19 mouse cellular contexts compared by ENCODE assay signal in genomic region chr19:6513389-6514139, GRCm38 (mm10). TPM values are rescaled to one million over a fixed set of nuclear protein-coding genes. Genes with fewer than 3 reads are reported as not detected.
DNase-seq lines count a peak whose midpoint lies in the region; ATAC-seq and TF ChIP-seq lines count a peak whose summit lies in the region.
"Had no signal": no experiment of that assay in that cellular context is flagged by ENCODE, and none has a peak within 500 bp of the region (broad histone marks: within the 10 kb centered on the region; RNA-seq: fewer than 3 reads in every experiment).

No protein-coding gene starts in this region.

- no peak overlapping the region for H3K9ac ChIP-seq in liver, adult 2 months (ENCODE audit: low read depth, low read length)
- no peak overlapping the region for H3K9ac ChIP-seq in liver, embryonic 11.5 days (ENCODE audit: low read depth, low read length)
- H3K9ac ChIP-seq in embryonic facial prominence, embryonic 14.5 days (ENCODE audit: low read depth, low read length) = no peak overlapping the region
- H3K9ac ChIP-seq in neural tube, embryonic 12.5 days = no peak overlapping the region
- H3K9ac ChIP-seq: liver, embryonic 13.5 days had no signal

- WGBS in heart, embryonic 10.5 days = 4% methylated on average over 15 of the region's 15 CpGs
- 24% methylated on average over 15 of the region's 15 CpGs for WGBS in liver, adult 2 months
- WGBS in liver, embryonic 11.5 days = 9% methylated on average over 15 of the region's 15 CpGs
- WGBS in embryonic facial prominence, embryonic 14.5 days = 7% methylated on average over 15 of the region's 15 CpGs
- 6% methylated on average over 15 of the region's 15 CpGs for WGBS in neural tube, embryonic 12.5 days

- peaks cover 73% of the 10 kb centered on the region for H3K27me3 ChIP-seq in heart, embryonic 10.5 days (ENCODE audit: insufficient read depth, poor library complexity, severe bottlenecking)
- H3K27me3 ChIP-seq in liver, adult 2 months (ENCODE audit: control insufficient read depth, insufficient read depth, low read length) = 0 out of 2 replicates have a peak, but pooled peaks cover 3% of the 10 kb centered on the region
- peaks cover 38% of the 10 kb centered on the region for H3K27me3 ChIP-seq in liver, embryonic 11.5 days (replicated peaks; ENCODE audit: control insufficient read depth, insufficient read depth, low read length)
- peaks cover 13% of the 10 kb centered on the region; the same call in 1 of the 2 replicates for H3K27me3 ChIP-seq in embryonic facial prominence, embryonic 14.5 days (replicated peaks; ENCODE audit: control insufficient read depth, insufficient read depth, low read length)
- no peaks in the 10 kb centered on the region for H3K27me3 ChIP-seq in neural tube, embryonic 12.5 days (replicated peaks)

- intact Hi-C loops in heart, postnatal 36 days (cut with DNase I) = no loop called here

- no peak for DNase-seq in heart, embryonic 10.5 days (ENCODE audit: low spot score)
- DNase-seq in heart, postnatal 36 days = no peak
- no peak for DNase-seq in liver, adult 2 months (ENCODE audit: extremely low read depth, low read depth, low spot score)
- DNase-seq in liver, embryonic 11.5 days (ENCODE audit: low spot score) = no peak
- DNase-seq in embryonic facial prominence, embryonic 14.5 days (ENCODE audit: low spot score) = no peak
- no peak for DNase-seq in right cerebral cortex, adult 18-20 months
- DNase-seq: adrenal gland, adult 2 months; cerebellum, postnatal 36 days; heart, adult 18-20 months; kidney, postnatal 25 days; liver, embryonic 13.5 days; lung, postnatal 4 days; right cerebral cortex, postnatal 14 days; thymus, postnatal 4 days had no signal

- no peak overlapping the region for H3K4me2 ChIP-seq in liver, embryonic 11.5 days
- H3K4me2 ChIP-seq in embryonic facial prominence, embryonic 14.5 days (ENCODE audit: low read depth, low read length) = no peak overlapping the region
- peak overlapping the region; percentile 20; the same call in 1 of the 2 replicates for H3K4me2 ChIP-seq in neural tube, embryonic 12.5 days (replicated peaks)
- H3K4me2 ChIP-seq: liver, embryonic 13.5 days had no signal

- no peaks in the 10 kb centered on the region for H3K9me3 ChIP-seq in heart, embryonic 10.5 days
- H3K9me3 ChIP-seq in liver, embryonic 11.5 days (ENCODE audit: control insufficient read depth, low read length) = no peaks in the 10 kb centered on the region
- no peaks in the 10 kb centered on the region for H3K9me3 ChIP-seq in embryonic facial prominence, embryonic 14.5 days (ENCODE audit: control insufficient read depth, low read length)
- H3K9me3 ChIP-seq in neural tube, embryonic 12.5 days = no peaks in the 10 kb centered on the region
- H3K9me3 ChIP-seq: liver, embryonic 13.5 days had no signal

- H3K36me3 ChIP-seq in heart, embryonic 10.5 days = no peaks in the 10 kb centered on the region
- no peaks in the 10 kb centered on the region for H3K36me3 ChIP-seq in liver, adult 2 months (ENCODE audit: control insufficient read depth, insufficient read depth, low read length)
- H3K36me3 ChIP-seq in liver, embryonic 11.5 days (ENCODE audit: control insufficient read depth, insufficient read depth, low read length) = no peaks in the 10 kb centered on the region
- no peaks in the 10 kb centered on the region for H3K36me3 ChIP-seq in embryonic facial prominence, embryonic 14.5 days (ENCODE audit: control insufficient read depth, insufficient read depth, low read length)
- peaks cover 50% of the 10 kb centered on the region for H3K36me3 ChIP-seq in neural tube, embryonic 12.5 days
- H3K36me3 ChIP-seq: liver, embryonic 13.5 days had no signal

- H3K27ac ChIP-seq in heart, embryonic 10.5 days = no peak overlapping the region
- no peak overlapping the region for H3K27ac ChIP-seq in liver, adult 2 months (replicated peaks; ENCODE audit: insufficient read depth, low read depth, low read length)
- H3K27ac ChIP-seq in liver, embryonic 11.5 days (ENCODE audit: low read depth, low read length) = no peak overlapping the region
- no peak overlapping the region for H3K27ac ChIP-seq in embryonic facial prominence, embryonic 14.5 days (replicated peaks; ENCODE audit: low read depth, low read length)
- no peak overlapping the region for H3K27ac ChIP-seq in neural tube, embryonic 12.5 days
- H3K27ac ChIP-seq: liver, embryonic 13.5 days had no signal

- no peaks in the 10 kb centered on the region for H3K79me2 ChIP-seq in liver, adult 2 months (ENCODE audit: control insufficient read depth, insufficient read depth, low read length)

- TF ChIP-seq POLR2A in liver, adult 2 months (IDR thresholded peaks at IDR 0.05; ENCODE audit: extremely low read depth, insufficient read depth, low read length) = no peak

- 0 out of 2 replicates have a peak overlapping the region, but pooled peaks have one; percentile 5 for H3K4me3 ChIP-seq in heart, embryonic 10.5 days
- no peak overlapping the region for H3K4me3 ChIP-seq in liver, adult 2 months (ENCODE audit: insufficient read depth, low read depth, low read length)
- H3K4me3 ChIP-seq in liver, embryonic 11.5 days (ENCODE audit: low read depth, low read length) = no peak overlapping the region
- H3K4me3 ChIP-seq in embryonic facial prominence, embryonic 14.5 days (ENCODE audit: low read depth, low read length) = no peak overlapping the region
- no peak overlapping the region for H3K4me3 ChIP-seq in neural tube, embryonic 12.5 days
- H3K4me3 ChIP-seq: liver, embryonic 13.5 days had no signal

- TF ChIP-seq CTCF in liver, adult 2 months (IDR thresholded peaks at IDR 0.05; ENCODE audit: low read depth, low read length) = 0 out of 2 replicates have a peak, but pooled peaks have one; percentile 7

- peaks cover 31% of the 10 kb centered on the region for H3K4me1 ChIP-seq in heart, embryonic 10.5 days
- H3K4me1 ChIP-seq in liver, adult 2 months (ENCODE audit: control insufficient read depth, insufficient read depth, low read length) = no peaks in the 10 kb centered on the region
- H3K4me1 ChIP-seq in liver, embryonic 11.5 days (replicated peaks; ENCODE audit: control insufficient read depth, insufficient read depth, low read length) = peaks cover 10% of the 10 kb centered on the region
- no peaks in the 10 kb centered on the region for H3K4me1 ChIP-seq in embryonic facial prominence, embryonic 14.5 days (ENCODE audit: control insufficient read depth, insufficient read depth, low read length)
- H3K4me1 ChIP-seq in neural tube, embryonic 12.5 days = peaks cover 46% of the 10 kb centered on the region
- H3K4me1 ChIP-seq: liver, embryonic 13.5 days had no signal

- ATAC-seq in liver, embryonic 11.5 days (replicated peaks; ENCODE audit: low FRiP score) = no peak
- ATAC-seq in embryonic facial prominence, embryonic 14.5 days (ENCODE audit: low read depth) = peak; percentile 51; the same call in 1 of the 2 replicates
- ATAC-seq in neural tube, embryonic 12.5 days (ENCODE audit: low FRiP score, low read depth) = no peak
- ATAC-seq in monocyte, adult 5-6 weeks (replicated peaks; ENCODE audit: insufficient number of reproducible peaks, low FRiP score, low TSS enrichment, poor library complexity, severe bottlenecking) = no peak
- ATAC-seq: Patski had no signal

RNA-seq across cellular contexts. Expression of gene Slc22a12, which starts 29.3 kb away (rescaled TPM):
- not detected in 2 replicates for polyA plus RNA-seq in heart, embryonic 10.5 days (2016; fragmentation: Nextera tagmentation; extraction: Ambion mirVana)
- not detected for total RNA-seq in heart, postnatal 36 days (2021)
- 0.34 TPM in 1 of 2 replicates, not detected in the other for total RNA-seq in liver, adult 2 months (2014; rRNA removed)
- not detected in 2 replicates for polyA plus RNA-seq in liver, adult 2 months (2012; rRNA removed)
- not detected in 2 replicates for polyA plus RNA-seq in liver, embryonic 11.5 days (2014; fragmentation: Nextera tagmentation; extraction: Ambion mirVana)
- not detected in 2 replicates for polyA plus RNA-seq in embryonic facial prominence, embryonic 14.5 days (2014; fragmentation: Nextera tagmentation; extraction: Ambion mirVana)
- not detected in 2 replicates for polyA plus RNA-seq in neural tube, embryonic 12.5 days (2016; fragmentation: Nextera tagmentation; extraction: Ambion mirVana)
- not detected in 3 replicates for total RNA-seq in monocyte, adult 5-6 weeks (2017)
- polyA plus RNA-seq: C2C12; liver, embryonic 13.5 days; Patski; stomach, embryonic 14.5 days had no signal
